Mouse (Mus musculus): ENCODE results near the gene Tbxas1. TPM values are rescaled to one million over a fixed set of nuclear protein-coding genes. Genes with fewer than 3 reads are reported as not detected.
A peak's percentile ranks its signal among the peaks of the same experiment; 100 is the strongest.

Gene Tbxas1
- polyA plus RNA-seq, 2 experiments, result 4.5 to 6.3 TPM

DNA sequence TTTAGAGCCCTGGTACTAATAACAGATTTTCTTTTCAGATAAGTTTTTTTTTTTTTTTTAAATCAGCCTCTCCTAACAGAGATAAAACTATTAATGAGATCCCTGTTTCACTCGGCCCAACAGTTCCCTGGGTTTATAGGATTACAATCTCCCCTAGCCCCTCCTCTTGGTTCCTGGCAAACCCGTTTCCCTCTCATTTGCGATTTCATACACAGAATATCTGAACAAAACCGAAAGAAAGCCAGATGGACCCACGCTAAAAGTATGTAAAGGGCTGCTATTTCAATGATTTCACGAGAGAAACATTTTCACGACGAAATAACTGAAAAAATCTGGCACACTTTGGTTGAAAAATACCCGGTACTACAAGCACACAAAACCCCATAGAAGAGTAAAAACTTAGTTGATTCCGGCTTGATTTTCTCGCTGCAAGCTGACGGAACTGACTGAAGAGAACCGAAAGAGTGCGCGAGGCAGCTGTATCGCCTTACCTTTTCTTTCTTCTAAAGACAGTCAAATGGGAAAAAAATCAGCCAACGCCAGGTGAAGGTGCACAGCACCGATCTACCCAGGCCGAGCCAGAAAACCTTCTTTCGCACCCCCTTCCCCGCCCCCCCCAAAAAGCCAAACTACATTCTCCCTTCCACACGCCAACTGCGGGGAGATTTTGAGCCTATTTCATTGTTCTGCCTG, 493 bp upstream of the Tbxas1 start:
- WGBS (ENCODE audit: insufficient replicate concordance), result under 1% methylated on average over 23 of the region's 23 CpGs
- peaks cover 29% of the 10 kb centered on the region for H3K36me3 ChIP-seq (replicated peaks; ENCODE audit: control insufficient read depth, insufficient read depth, low read depth)
- peak overlapping the region; percentile 100 for H3K9ac ChIP-seq (replicated peaks)
- no peaks in the 10 kb centered on the region; the same call in 1 of the 2 replicates for H3K27me3 ChIP-seq (ENCODE audit: control insufficient read depth, insufficient read depth, low read length)
- peak overlapping the region; percentile 86 to 94 for H3K4me3 ChIP-seq (ENCODE audit: insufficient read depth in 1 of 2, low read depth in 2 of 2, low read length in 2 of 2)
- TF ChIP-seq CTCF (IDR thresholded peaks at IDR 0.05; ENCODE audit: low read depth), result no peak
- peak; percentile 6; the same call in 1 of the 2 replicates for TF ChIP-seq EP300 (IDR thresholded peaks at IDR 0.05; ENCODE audit: low read depth)
- ATAC-seq (ENCODE audit: insufficient read depth) (no peak), DNase-seq (ENCODE audit: low read depth in 3 of 3, low spot score in 3 of 3) (peak in 1 of 3 experiments; percentile 64)
- peak overlapping the region; percentile 94 for H3K27ac ChIP-seq
- peak overlapping the region; percentile 90 for H3K4me2 ChIP-seq (ENCODE audit: low read depth)
- no peaks in the 10 kb centered on the region for H3K9me3 ChIP-seq (ENCODE audit: control insufficient read depth, low read length)
- peaks cover 33 to 39% of the 10 kb centered on the region in 2 experiments for H3K4me1 ChIP-seq (replicated peaks; ENCODE audit: control insufficient read depth in 2 of 2, insufficient read depth in 2 of 2, low read length in 1 of 2)

DNA sequence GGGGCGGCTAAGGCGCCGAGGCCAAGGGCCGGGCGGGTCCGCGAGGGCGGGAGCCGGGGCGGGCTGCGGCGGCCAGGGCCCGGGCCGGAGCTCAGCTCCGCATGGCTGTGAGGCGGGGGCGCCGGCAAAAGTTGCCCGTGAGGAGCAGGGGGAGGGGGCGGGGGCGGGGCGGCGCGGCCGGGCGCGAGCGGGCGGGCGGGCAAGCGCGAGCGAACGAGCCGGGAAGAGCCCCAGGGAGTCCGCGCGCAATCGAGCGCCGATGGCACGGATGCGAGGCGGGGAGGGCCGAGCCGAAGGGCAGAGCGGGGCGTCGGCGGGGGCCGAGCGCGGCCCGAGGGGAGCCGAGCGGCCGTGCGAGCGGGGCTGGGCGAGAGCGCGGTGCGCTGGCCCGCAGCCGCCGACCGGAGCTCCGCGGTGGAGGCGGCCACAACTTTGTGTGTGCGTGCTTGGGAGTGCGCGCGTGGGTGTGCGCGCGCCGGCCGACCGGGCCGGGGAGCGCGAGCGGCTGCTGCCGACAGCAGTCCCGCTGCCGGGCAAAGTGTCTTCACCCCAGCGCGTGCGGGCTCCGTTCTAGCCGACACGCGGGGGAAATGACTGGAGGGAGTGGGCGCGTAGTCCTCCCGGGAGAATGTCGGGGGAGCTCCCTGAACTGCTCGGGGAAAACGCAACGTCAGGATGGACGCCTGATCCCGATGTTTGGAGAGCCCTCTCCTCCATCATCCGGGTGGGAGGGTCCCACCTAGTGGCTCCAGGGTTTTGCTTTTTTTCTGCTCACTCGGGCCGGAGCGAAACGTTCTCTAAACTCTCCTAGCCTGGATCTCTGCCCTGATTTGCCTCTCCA, 1.1 kb downstream of the Tbxas1 start, which contains the start of gene Hipk2:
Gene Hipk2 (minus strand): TSS at position 95 of the 841 bp plus-strand sequence.
- DNase-seq (ENCODE audit: low read depth in 3 of 3, low spot score in 3 of 3), result peak; percentile 65 to 67 (median 65)
- H3K27me3 ChIP-seq (ENCODE audit: control insufficient read depth, insufficient read depth, low read length), result no peaks in the 10 kb centered on the region; the same call in 1 of the 2 replicates
- H3K4me2 ChIP-seq (ENCODE audit: low read depth), result peak within 1 kb of the TSS; percentile 90
- peak; percentile 85 for ATAC-seq (ENCODE audit: insufficient read depth)
- TF ChIP-seq EP300 (IDR thresholded peaks at IDR 0.05; ENCODE audit: low read depth) (no peak), CTCF (IDR thresholded peaks at IDR 0.05; ENCODE audit: low read depth) (peak; percentile 41)
- peaks cover 17% of the 10 kb centered on the region for H3K36me3 ChIP-seq (replicated peaks; ENCODE audit: control insufficient read depth, insufficient read depth, low read depth)
- peak within 1 kb of the TSS; percentile 94 for H3K27ac ChIP-seq
- H3K9me3 ChIP-seq (ENCODE audit: control insufficient read depth, low read length), result no peaks in the 10 kb centered on the region
- peaks cover 33 to 35% of the 10 kb centered on the region in 2 experiments for H3K4me1 ChIP-seq (replicated peaks; ENCODE audit: control insufficient read depth in 2 of 2, insufficient read depth in 2 of 2, low read length in 1 of 2)
- H3K4me3 ChIP-seq (ENCODE audit: insufficient read depth in 1 of 2, low read depth in 2 of 2, low read length in 2 of 2), result peak within 1 kb of the TSS; percentile 86 to 94
- under 1% methylated on average over 97 of the region's 108 CpGs for WGBS (ENCODE audit: insufficient replicate concordance)
- H3K9ac ChIP-seq (replicated peaks), result peak within 1 kb of the TSS; percentile 100

DNA sequence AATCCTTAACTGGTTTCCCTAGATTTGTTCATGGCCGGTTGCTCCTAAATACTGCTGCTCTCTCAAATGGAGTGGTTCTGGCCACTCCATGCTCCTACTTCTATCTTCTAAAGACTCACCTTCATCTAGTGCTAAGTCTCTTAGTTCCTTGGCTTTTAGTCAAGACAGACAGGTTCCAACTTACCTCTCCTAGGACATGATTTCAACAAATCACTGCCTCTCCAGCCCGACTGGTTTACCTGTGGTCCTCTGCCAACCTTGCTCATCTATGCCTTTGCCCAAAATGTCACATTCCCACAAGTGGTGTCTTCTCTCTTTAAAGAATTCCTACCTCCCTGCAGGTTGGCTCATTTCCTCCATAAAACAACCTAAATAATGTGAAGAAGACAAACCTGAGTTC, 2.5 kb downstream of the Tbxas1 start:
- H3K4me2 ChIP-seq (ENCODE audit: low read depth), result peak overlapping the region; percentile 90
- peaks cover 5% of the 10 kb centered on the region for H3K36me3 ChIP-seq (replicated peaks; ENCODE audit: control insufficient read depth, insufficient read depth, low read depth)
- H3K27ac ChIP-seq, result no peak overlapping the region
- no peak for DNase-seq (ENCODE audit: low read depth in 3 of 3, low spot score in 3 of 3)
- peaks cover 26 to 37% of the 10 kb centered on the region in 2 experiments for H3K4me1 ChIP-seq (replicated peaks; ENCODE audit: control insufficient read depth in 2 of 2, insufficient read depth in 2 of 2, low read length in 1 of 2)
- H3K9me3 ChIP-seq (ENCODE audit: control insufficient read depth, low read length), result no peaks in the 10 kb centered on the region
- no peak for ATAC-seq (ENCODE audit: insufficient read depth)
- H3K9ac ChIP-seq (replicated peaks), result no peak overlapping the region
- 88% methylated on average over 2 of the region's 2 CpGs for WGBS (ENCODE audit: insufficient replicate concordance)
- no peak overlapping the region; a peak in 1 of 4 replicates for H3K4me3 ChIP-seq (ENCODE audit: insufficient read depth in 1 of 2, low read depth in 2 of 2, low read length in 2 of 2)
- no peaks in the 10 kb centered on the region; the same call in none of the 2 replicates for H3K27me3 ChIP-seq (ENCODE audit: control insufficient read depth, insufficient read depth, low read length)
- TF ChIP-seq CTCF (IDR thresholded peaks at IDR 0.05; ENCODE audit: low read depth) (no peak), EP300 (IDR thresholded peaks at IDR 0.05; ENCODE audit: low read depth) (no peak)

DNA sequence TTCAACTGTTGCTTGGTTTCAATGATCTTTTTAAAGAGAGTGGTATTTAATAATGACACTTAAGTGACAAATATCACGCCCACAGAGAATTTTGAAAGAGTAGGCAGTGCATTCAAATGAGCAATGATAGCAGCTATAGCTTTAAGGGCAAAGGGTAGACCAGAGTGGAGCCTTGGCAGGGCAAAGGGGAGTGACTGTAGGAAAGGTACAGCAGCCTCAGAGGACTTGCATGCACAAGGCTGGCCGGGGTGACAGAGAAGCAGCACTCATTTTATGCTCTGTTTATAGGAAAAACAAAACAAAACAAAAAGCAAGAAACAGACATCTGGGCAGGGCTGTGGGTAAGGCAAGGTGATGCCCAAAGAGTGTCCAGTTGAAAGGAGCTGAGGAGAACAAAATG, 6.3 kb downstream of the Tbxas1 start:
- no peak for DNase-seq (ENCODE audit: low read depth in 3 of 3, low spot score in 3 of 3)
- peak overlapping the region; percentile 15; the same call in 1 of the 2 replicates for H3K4me2 ChIP-seq (ENCODE audit: low read depth)
- no peak overlapping the region for H3K4me3 ChIP-seq (ENCODE audit: insufficient read depth in 1 of 2, low read depth in 2 of 2, low read length in 2 of 2)
- no peaks in the 10 kb centered on the region for H3K9me3 ChIP-seq (ENCODE audit: control insufficient read depth, low read length)
- TF ChIP-seq CTCF (IDR thresholded peaks at IDR 0.05; ENCODE audit: low read depth) (no peak), EP300 (IDR thresholded peaks at IDR 0.05; ENCODE audit: low read depth) (no peak)
- H3K36me3 ChIP-seq (replicated peaks; ENCODE audit: control insufficient read depth, insufficient read depth, low read depth), result no peaks in the 10 kb centered on the region
- 47% methylated on average over 2 of the region's 2 CpGs for WGBS (ENCODE audit: insufficient replicate concordance)
- no peaks in the 10 kb centered on the region; the same call in none of the 2 replicates for H3K27me3 ChIP-seq (ENCODE audit: control insufficient read depth, insufficient read depth, low read length)
- no peak overlapping the region for H3K27ac ChIP-seq
- ATAC-seq (ENCODE audit: insufficient read depth), result no peak
- peaks cover 46 to 54% of the 10 kb centered on the region in 2 experiments for H3K4me1 ChIP-seq (replicated peaks; ENCODE audit: control insufficient read depth in 2 of 2, insufficient read depth in 2 of 2, low read length in 1 of 2)
- peak overlapping the region; percentile 13; the same call in 1 of the 2 replicates for H3K9ac ChIP-seq (replicated peaks)

All from liver, embryonic 14.5 days (tissue).